Mouse (Mus musculus): ENCODE results near the gene Galnt14. TPM values are rescaled to one million over a fixed set of nuclear protein-coding genes. Genes with fewer than 3 reads are reported as not detected.

Galnt14 gene
- polyA plus RNA-seq, 1 experiment from 2014 or later = 1.8 TPM

DNA sequence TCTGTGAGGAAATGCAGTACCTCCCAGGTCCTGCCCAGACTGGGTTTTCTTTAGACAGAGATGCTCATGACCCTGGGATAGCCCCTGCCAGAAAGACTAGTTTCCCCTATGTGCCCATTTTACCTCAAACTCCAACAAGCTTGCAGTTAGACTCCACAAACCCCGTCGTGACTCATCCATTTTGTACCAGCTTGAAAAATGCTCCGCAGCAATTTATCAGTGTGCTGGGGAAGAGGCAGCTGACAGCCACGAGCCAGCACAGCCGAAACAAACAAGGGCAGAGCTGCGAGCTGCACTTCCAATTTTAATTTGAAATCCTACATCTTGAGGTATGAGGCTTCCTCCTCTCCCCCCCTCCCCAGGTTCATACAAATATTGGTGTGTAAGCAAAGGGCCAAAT lies 60.9 kb downstream of the Galnt14 start:
- no peak for DNase-seq (ENCODE audit: low spot score)
- Histone ChIP-seq H3K27me3 (ENCODE audit: low read depth, poor library complexity, severe bottlenecking) (no peaks in the 10 kb centered on the region), H3K9me3 (replicated peaks) (no peaks in the 10 kb centered on the region), H3K27ac (replicated peaks) (no peak overlapping the region), H3K4me3 (no peak overlapping the region), H3K36me3 (no peaks in the 10 kb centered on the region), H3K4me1 (peaks cover 12% of the 10 kb centered on the region)
- WGBS = 88% methylated on average over 6 of the region's 6 CpGs

DNA sequence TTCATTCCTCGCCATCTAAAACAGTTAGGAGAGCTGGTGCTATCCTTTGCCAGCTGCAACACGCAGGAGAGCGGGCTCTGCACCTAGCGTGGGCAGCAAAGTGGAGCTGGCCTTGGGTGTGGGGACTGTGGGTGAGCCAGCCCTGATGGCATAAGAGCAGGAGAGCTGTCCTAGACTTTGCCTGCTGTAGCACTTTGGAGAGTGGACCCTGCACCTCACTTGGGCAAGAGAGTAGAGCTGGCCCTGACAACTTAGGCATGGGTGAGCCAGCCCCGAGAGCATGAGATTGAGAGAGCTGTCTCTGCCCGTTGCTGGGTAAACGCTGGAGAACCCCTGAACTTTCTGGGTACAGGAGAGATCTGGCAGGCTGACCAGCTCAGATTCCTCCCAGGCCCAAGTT lies 68.6 kb downstream of the Galnt14 start:
- no peaks in the 10 kb centered on the region for H3K36me3 ChIP-seq
- 91% methylated on average over 7 of the region's 7 CpGs for WGBS
- H3K4me1 ChIP-seq = peaks cover 22% of the 10 kb centered on the region
- H3K27ac ChIP-seq (replicated peaks) = 0 out of 2 replicates have a peak overlapping the region, but pooled peaks have one; percentile 17
- H3K9me3 ChIP-seq (replicated peaks) = no peaks in the 10 kb centered on the region
- no peak for DNase-seq (ENCODE audit: low spot score)
- H3K27me3 ChIP-seq (ENCODE audit: low read depth, poor library complexity, severe bottlenecking) = no peaks in the 10 kb centered on the region
- H3K4me3 ChIP-seq = no peak overlapping the region

DNA sequence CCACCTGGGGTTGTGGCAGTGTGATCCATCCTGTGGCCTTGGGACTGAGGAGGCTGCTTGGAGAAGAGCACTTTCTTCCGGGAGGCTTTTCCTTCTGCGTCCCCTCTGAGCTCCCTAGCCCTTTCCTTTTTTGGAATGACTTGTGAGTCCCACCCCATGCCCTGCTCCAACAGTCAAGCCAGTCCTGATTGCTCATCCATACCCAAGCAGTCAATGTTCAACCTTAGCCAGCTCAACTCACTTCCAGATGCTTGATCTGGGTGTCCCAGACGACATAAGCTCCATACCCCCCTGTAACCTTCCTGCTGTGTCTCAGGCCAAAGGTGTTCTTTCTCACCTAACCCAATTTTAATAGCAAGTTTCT lies 70.2 kb downstream of the Galnt14 start:
- Histone ChIP-seq H3K36me3 (no peaks in the 10 kb centered on the region), H3K4me1 (peaks cover 12% of the 10 kb centered on the region), H3K9me3 (replicated peaks) (0 out of 2 replicates have a peak, but pooled peaks cover 3% of the 10 kb centered on the region), H3K27ac (replicated peaks) (no peak overlapping the region), H3K4me3 (no peak overlapping the region), H3K27me3 (ENCODE audit: low read depth, poor library complexity, severe bottlenecking) (no peaks in the 10 kb centered on the region)
- no peak for DNase-seq (ENCODE audit: low spot score)
- 51% methylated on average over 3 of the region's 3 CpGs for WGBS

DNA sequence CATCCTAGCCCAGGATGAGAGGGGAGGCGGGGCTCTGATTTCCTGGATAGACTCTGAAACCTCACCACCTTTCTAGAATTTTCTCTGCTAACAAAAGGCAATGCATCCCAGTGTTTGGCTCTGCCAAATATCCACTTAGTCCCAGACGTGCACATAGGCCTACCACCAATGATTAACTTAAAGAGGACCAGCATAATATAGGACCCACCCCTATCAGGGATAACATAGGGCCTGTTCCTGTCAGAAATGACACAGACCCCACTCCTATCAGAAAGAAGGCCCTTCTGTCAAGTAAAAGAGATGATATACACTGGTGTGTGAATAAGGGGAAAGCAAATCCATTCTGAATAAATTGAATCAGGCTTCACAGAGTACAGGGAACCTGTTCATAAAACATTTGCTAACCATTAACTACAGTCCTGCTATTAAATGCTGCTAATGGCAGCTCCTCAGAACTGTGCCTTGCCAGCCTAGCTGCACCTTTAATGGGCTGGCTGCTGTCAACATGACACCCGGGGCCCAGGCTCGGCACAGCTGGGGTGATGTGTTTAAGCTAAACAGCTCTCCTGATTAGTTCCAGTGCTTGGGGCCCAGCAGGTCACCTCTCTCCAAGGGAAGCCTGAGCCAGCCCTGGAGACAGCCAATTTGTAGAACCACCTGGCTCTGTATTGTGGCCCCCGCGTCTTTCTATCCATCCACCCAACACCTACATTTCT lies 70.7 kb downstream of the Galnt14 start:
- Histone ChIP-seq H3K4me1 (peaks cover 16% of the 10 kb centered on the region), H3K9me3 (replicated peaks) (0 out of 2 replicates have a peak, but pooled peaks cover 3% of the 10 kb centered on the region), H3K4me3 (no peak overlapping the region), H3K36me3 (no peaks in the 10 kb centered on the region), H3K27ac (replicated peaks) (no peak overlapping the region), H3K27me3 (ENCODE audit: low read depth, poor library complexity, severe bottlenecking) (no peaks in the 10 kb centered on the region)
- 36% methylated on average over 6 of the region's 6 CpGs for WGBS
- DNase-seq (ENCODE audit: low spot score) = no peak

DNA sequence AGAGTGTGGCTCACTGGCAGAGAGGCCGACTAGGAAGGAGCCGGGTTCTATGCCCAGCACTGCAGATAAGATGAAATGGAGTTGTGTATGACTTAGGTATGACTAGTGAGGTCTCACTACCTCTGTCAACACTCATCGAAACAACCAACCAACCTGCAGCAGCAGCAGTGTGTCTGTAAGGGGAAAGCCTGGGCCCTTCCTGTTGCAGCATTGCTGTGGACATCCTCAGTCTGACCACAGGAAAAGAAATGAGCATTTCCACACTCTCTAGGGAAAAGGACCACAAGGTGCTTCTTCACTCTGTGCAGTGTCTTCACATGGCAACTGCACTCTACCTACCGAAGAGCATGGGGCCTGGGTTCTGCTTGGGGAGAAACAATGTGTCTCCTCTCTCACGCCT lies 73.3 kb downstream of the Galnt14 start:
- WGBS = 93% methylated on average over 5 of the region's 5 CpGs
- DNase-seq (ENCODE audit: low spot score) = no peak
- no peaks in the 10 kb centered on the region for H3K27me3 ChIP-seq (ENCODE audit: low read depth, poor library complexity, severe bottlenecking)

DNA sequence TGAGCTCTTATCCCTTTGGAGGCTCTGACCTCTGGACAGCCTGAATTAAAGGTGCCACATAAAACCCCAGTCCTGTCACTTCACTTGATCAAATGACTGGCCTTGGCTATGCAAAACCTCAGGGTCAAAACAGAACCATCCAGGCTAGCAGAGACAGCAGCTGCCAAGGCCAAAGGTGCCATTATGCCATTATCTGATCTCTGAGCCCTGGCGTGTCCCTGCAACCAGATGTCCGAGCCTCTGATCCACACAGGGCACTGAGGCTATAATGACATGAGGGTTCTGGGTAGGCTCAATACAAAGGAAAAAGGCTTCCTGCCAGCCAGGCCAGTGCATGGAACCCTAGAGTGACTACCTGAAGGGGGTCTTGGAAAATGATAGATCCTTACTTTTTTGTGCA lies 75.4 kb downstream of the Galnt14 start:
- Histone ChIP-seq H3K27ac (replicated peaks) (0 out of 2 replicates have a peak overlapping the region, but pooled peaks have one; percentile 1), H3K4me1 (peaks cover 21% of the 10 kb centered on the region), H3K27me3 (ENCODE audit: low read depth, poor library complexity, severe bottlenecking) (no peaks in the 10 kb centered on the region), H3K36me3 (no peaks in the 10 kb centered on the region), H3K9me3 (replicated peaks) (0 out of 2 replicates have a peak, but pooled peaks cover 3% of the 10 kb centered on the region), H3K4me3 (no peak overlapping the region)
- DNase-seq (ENCODE audit: low spot score) = peak; percentile 16
- 58% methylated on average over 2 of the region's 2 CpGs for WGBS

More for the DNA sequence above, 73.3 kb downstream of the Galnt14 start:
- Histone ChIP-seq H3K36me3 (no peaks in the 10 kb centered on the region), H3K4me3 (no peak overlapping the region), H3K9me3 (replicated peaks) (0 out of 2 replicates have a peak, but pooled peaks cover 3% of the 10 kb centered on the region), H3K27ac (replicated peaks) (no peak overlapping the region), H3K4me1 (peaks cover 24% of the 10 kb centered on the region)

DNA sequence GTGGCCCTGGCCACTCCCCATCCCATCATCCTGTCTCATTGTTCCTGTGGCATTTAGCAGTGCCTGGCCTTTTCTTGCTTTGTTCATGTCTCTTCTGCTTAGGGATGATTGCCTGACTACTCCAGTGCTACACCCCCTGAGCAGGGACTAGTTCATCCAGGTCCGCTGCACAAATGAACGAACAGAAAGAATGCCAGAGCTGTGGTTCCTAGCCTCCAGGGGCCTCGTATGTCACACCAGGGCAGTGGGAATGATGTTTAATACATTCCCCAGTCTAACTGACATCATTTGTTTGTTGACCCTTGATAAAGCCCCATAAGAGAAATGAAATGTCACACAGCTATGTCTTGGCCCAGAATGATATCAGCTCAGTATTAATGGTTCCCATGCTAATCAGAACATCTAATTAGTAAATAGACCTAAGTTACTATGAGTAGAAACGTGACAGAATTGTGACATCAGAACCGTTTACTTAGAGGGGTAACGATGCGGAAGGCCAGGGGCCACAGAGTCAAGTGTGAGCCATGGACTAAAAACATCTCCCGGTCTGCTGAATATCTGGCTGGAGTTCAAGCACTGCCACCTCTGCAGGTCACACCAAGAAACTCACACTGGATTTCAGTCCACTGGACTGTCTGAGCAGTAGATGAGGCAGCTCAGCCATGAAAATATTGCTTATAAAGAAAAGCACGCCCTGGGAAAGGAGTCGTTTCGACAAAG lies 76.1 kb downstream of the Galnt14 start:
- WGBS = 63% methylated on average over 11 of the region's 11 CpGs
- Histone ChIP-seq H3K4me1 (peaks cover 18% of the 10 kb centered on the region), H3K36me3 (no peaks in the 10 kb centered on the region), H3K27me3 (ENCODE audit: low read depth, poor library complexity, severe bottlenecking) (no peaks in the 10 kb centered on the region), H3K4me3 (no peak overlapping the region), H3K27ac (replicated peaks) (0 out of 2 replicates have a peak overlapping the region, but pooled peaks have one; percentile 1), H3K9me3 (replicated peaks) (0 out of 2 replicates have a peak, but pooled peaks cover 3% of the 10 kb centered on the region)
- no peak for DNase-seq (ENCODE audit: low spot score)

DNA sequence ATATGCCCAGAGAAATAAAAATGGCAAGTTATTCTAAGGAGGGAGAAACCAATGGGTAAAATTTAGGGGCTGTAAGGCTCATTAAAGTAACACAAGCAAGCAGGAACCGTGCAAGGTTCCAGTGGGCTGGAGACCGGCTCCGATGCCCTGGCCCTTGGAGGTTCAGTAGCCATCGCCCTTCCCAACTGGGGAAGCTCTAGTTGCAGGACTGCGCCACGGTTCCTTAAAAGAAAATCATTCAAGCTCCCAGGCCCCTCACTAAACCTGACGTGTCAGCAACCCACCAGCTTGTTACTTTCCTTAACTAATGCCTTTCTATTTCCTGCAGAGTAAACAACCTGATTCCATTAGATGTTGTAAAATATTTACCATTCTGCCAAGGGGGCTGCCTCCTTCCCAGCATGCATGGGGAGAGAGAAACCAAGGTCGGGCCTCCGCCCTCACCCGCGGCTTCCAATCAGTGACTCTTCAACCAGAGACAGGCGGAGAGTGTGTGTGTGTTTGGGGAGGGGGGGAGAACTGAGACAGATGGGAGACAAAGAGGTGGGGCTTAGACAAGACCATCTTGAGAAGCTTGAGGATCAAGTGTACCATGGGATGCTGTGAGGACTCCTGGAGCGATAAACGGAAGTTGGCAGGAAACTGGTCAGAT lies 81.9 kb downstream of the Galnt14 start:
- 92% methylated on average over 14 of the region's 14 CpGs for WGBS
- Histone ChIP-seq H3K36me3 (no peaks in the 10 kb centered on the region), H3K27me3 (ENCODE audit: low read depth, poor library complexity, severe bottlenecking) (no peaks in the 10 kb centered on the region), H3K9me3 (replicated peaks) (no peaks in the 10 kb centered on the region), H3K4me1 (peaks cover 1% of the 10 kb centered on the region; the same call in 1 of the 2 replicates), H3K4me3 (no peak overlapping the region), H3K27ac (replicated peaks) (no peak overlapping the region)
- no peak for DNase-seq (ENCODE audit: low spot score)

DNA sequence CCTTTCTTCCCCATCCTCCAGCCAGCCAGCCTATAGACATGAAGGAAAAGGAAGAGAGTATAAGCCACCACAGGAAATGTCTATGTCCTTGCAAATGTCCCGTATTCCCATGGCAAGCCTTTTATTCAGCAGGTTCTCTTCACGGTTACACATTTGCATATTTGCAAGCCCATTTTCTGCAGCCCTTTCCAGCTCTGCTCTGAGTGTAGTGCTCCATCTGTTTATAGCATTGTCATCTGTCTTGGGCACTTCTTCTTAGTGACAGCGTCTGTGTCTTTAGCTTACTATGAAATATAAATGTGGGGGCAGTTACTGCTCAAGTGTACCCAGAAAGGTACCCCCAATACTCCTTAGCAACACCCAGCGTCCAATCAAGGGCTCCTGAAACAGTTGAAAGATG lies 83.3 kb downstream of the Galnt14 start:
- no peak for DNase-seq (ENCODE audit: low spot score)
- Histone ChIP-seq H3K27me3 (ENCODE audit: low read depth, poor library complexity, severe bottlenecking) (no peaks in the 10 kb centered on the region), H3K4me3 (no peak overlapping the region), H3K4me1 (no peaks in the 10 kb centered on the region), H3K36me3 (no peaks in the 10 kb centered on the region), H3K27ac (replicated peaks) (no peak overlapping the region), H3K9me3 (replicated peaks) (no peaks in the 10 kb centered on the region)
- 87% methylated on average over 4 of the region's 4 CpGs for WGBS

DNA sequence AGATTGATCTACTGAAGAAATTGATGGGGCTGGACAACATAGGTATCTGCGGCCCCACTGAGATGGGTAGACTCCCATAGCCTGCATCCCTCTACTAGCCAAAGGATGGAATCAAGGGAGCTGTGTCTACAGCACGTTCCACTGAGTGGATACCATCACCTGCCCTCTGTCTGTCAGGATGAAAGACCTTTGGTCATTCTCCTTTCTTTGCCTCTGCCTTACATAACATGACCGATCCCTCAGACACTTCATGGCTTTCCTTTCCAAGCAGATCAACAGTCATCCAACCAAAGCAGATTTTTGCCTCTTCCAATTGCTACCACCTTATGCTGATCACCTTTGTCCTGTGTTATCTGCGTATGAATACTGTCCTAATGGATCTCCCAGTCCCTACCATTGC lies 90.2 kb downstream of the Galnt14 start:
- no peaks in the 10 kb centered on the region for H3K4me1 ChIP-seq
- H3K27me3 ChIP-seq (ENCODE audit: low read depth, poor library complexity, severe bottlenecking) = no peaks in the 10 kb centered on the region
- DNase-seq (ENCODE audit: low spot score) = no peak
- 86% methylated on average over 4 of the region's 4 CpGs for WGBS
- no peaks in the 10 kb centered on the region for H3K36me3 ChIP-seq
- no peak overlapping the region for H3K4me3 ChIP-seq
- H3K9me3 ChIP-seq (replicated peaks) = no peaks in the 10 kb centered on the region
- H3K27ac ChIP-seq (replicated peaks) = no peak overlapping the region

DNA sequence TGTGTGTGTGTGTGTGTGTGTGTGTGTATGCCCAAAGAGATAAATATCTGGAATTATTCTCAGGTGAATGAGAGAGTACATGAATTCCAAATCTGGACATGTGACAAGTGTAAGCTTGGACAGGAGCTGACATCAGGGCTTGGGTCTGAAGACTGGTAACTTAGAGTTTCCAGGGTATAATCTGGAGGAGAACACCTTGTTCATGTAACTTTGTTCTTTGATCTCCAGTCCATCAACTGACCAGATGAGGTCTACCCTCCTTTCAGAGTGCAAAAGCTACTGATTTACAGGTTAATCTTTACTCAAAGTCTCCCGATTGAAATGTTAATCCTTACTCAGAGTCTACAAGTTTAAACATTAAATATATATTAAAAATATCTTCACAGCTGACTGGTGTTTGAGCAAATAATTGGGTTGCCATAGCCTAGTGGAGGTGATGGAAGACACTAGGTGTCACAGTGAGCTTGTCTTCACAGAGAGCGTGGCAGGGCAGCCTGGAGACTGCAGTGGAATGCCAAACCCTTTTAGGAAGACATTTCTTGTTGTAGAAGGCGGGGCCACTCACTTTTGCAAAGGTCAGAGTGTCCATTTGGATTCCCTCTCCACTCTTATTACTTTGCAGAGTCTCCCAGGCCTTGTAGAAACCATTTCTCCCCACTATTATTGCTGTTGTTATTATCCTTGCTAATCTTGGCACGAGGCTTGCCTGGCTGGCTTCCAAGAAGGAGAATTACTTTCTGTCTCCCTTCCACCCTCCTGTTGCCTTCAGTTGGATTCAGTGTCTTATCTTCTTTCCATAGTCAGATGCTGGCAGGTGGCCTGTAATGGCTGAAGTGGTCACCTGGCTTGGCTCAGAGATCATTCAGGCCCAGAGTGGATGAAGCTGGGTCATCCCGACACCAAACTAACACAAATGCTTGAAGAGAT lies 107.4 kb downstream of the Galnt14 start:
- Histone ChIP-seq H3K4me1 (no peaks in the 10 kb centered on the region), H3K36me3 (no peaks in the 10 kb centered on the region), H3K4me3 (no peak overlapping the region), H3K27me3 (ENCODE audit: low read depth, poor library complexity, severe bottlenecking) (no peaks in the 10 kb centered on the region), H3K9me3 (replicated peaks) (no peaks in the 10 kb centered on the region), H3K27ac (replicated peaks) (no peak overlapping the region)
- no peak for DNase-seq (ENCODE audit: low spot score)
- WGBS = 84% methylated on average over 5 of the region's 5 CpGs

DNA sequence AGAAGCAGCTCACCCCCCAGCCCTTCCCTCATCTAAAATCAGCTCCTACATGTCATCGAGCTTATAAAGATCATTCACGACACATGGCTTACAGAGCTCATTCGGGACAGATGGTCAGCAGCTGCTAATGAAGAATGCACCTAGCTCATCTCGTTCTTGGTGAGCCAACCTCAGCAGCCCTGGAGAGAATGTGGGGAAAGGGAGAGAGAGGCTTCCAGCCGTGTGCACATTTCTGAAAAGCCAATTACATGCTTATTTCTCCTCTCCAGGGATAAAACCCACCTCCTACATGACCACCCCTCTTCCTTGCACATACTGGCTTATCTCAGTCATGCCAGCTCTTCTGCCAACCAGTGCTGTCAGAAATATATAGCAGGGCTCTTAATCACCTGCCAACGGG lies 110.3 kb downstream of the Galnt14 start:
- no peaks in the 10 kb centered on the region for H3K27me3 ChIP-seq (ENCODE audit: low read depth, poor library complexity, severe bottlenecking)
- H3K4me3 ChIP-seq = no peak overlapping the region
- H3K9me3 ChIP-seq (replicated peaks) = no peaks in the 10 kb centered on the region
- H3K36me3 ChIP-seq = no peaks in the 10 kb centered on the region
- WGBS = 84% methylated on average over 6 of the region's 6 CpGs
- H3K27ac ChIP-seq (replicated peaks) = no peak overlapping the region
- H3K4me1 ChIP-seq = no peaks in the 10 kb centered on the region
- DNase-seq (ENCODE audit: low spot score) = no peak

Measured in midbrain, embryonic 10.5 days (tissue).